Mouse (Mus musculus) kidney, postnatal 0 days (tissue): ENCODE results near the gene Vti1a. TPM values are rescaled to one million over a fixed set of nuclear protein-coding genes. Genes with fewer than 3 reads are reported as not detected.

ENCODE experiments used
- ATAC-seq: fragments of 200-750 bp; cut with Nextera tagmentation; replicated peaks from 2 replicates; pipeline ENCODE4 v1.8.0; 2017; ENCODE audit warnings: low read depth, moderate number of reproducible peaks, moderate TSS enrichment, moderate library complexity; ENCODE audit not compliant: low FRiP score
- DNase-seq: peaks from one replicate; pipeline ENCODE4 v3.0.0-alpha.2; 2016; ENCODE audit warnings: low spot score
- H3K27ac ChIP-seq: fragments of 300-500 bp; sonication (generic); 2 replicates; pipeline ENCODE4 v1.5.1; 2014; ENCODE audit warnings: mild to moderate bottlenecking
- H3K27me3 ChIP-seq: fragments of 300-500 bp; sonication (generic); 2 replicates; pipeline ENCODE4 v1.6.1; 2014; ENCODE audit warnings: low read length, mixed read lengths; ENCODE audit not compliant: insufficient read depth
- H3K36me3 ChIP-seq: fragments of 300-500 bp; sonication (generic); 2 replicates; pipeline ENCODE4 v1.6.1; 2014; ENCODE audit warnings: low read length, mixed read lengths; ENCODE audit not compliant: insufficient read depth
- H3K4me1 ChIP-seq: fragments of 300-500 bp; sonication (generic); replicated peaks from 2 replicates; pipeline ENCODE4 v1.6.1; 2014; ENCODE audit warnings: antibody characterized with exemption, low read length, mixed read lengths; ENCODE audit not compliant: insufficient read depth
- H3K4me2 ChIP-seq: fragments of 300-500 bp; sonication (generic); 2 replicates; pipeline ENCODE4 v1.6.1; 2014; ENCODE audit warnings: mild to moderate bottlenecking, low read length, moderate library complexity, mixed read lengths
- H3K4me3 ChIP-seq: fragments of 300-500 bp; sonication (generic); replicated peaks from 2 replicates; pipeline ENCODE4 v1.5.1; 2014; ENCODE audit warnings: low read depth, low read length
- H3K9ac ChIP-seq: fragments of 300-500 bp; sonication (generic); 2 replicates; pipeline ENCODE4 v1.6.1; 2014; ENCODE audit warnings: low read depth, low read length
- H3K9me3 ChIP-seq: fragments of 300-500 bp; sonication (generic); replicated peaks from 2 replicates; pipeline ENCODE4 v1.6.1; 2016; ENCODE audit warnings: low read length, inconsistent platforms, mixed read lengths
- CTCF ChIP-seq: IDR thresholded peaks from 2 replicates; pipeline ENCODE4 v1.5.1; 2016; ENCODE audit warnings: antibody characterized with exemption, low read depth, mild to moderate bottlenecking, moderate library complexity
- WGBS: fragments of 180-500 bp; shearing (Covaris S2); extraction: QIAGEN DNeasy Blood & Tissue Kit; methylation state at CpG from one replicate; pipeline ENCODE4 v1.1.7; 2014; 5-methylcytosine and 5-hydroxymethylcytosine counted together
- polyA plus RNA-seq: library from polyadenylated mRNA; unstranded; fragments of >200 nt; fragmentation: Nextera tagmentation; extraction: Ambion mirVana; gene quantifications from 2 replicates; pipeline ENCODE4 v1.2.1, GENCODE M21; 2015

Gene Vti1a
- polyA plus RNA-seq, 1 experiment from 2014 or later, result 22.4 TPM

DNA sequence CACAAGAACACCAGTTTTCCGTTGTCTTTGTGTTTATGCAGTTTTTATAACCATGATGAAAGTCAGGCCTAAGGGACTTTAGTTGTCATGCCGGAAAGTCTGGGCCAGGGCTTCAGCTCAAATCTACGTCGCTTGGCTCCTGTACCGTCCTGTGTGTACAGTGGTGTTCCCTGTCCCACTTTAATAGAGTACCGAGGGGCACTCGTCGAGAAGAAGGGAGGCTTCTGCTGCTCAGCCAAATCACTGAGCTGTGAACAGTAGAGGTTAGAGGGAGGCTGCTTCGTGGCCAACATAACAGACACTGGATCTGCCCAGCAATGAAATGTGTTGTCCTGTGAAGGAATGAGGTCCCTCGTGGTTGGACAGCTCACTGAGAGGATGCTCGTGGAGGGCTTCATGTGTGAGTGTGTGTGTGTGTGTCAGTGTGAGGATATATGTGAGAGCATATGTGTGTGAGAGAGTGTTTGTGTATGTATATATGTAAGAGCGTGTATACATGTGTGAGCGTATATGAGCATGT lies 230.0 kb downstream of the Vti1a start:
- H3K4me3 ChIP-seq, result no peak overlapping the region
- no peak overlapping the region for H3K9ac ChIP-seq
- H3K27ac ChIP-seq, result no peak overlapping the region
- H3K4me2 ChIP-seq, result no peak overlapping the region
- ATAC-seq (peak; percentile 59; the same call in 1 of the 2 replicates), DNase-seq (peak; percentile 46)
- H3K9me3 ChIP-seq, result no peaks in the 10 kb centered on the region
- TF ChIP-seq CTCF, result no peak
- H3K36me3 ChIP-seq, result no peaks in the 10 kb centered on the region
- 0 out of 2 replicates have a peak, but pooled peaks cover 3% of the 10 kb centered on the region for H3K4me1 ChIP-seq
- no peaks in the 10 kb centered on the region for H3K27me3 ChIP-seq
- 57% methylated on average over 13 of the region's 13 CpGs for WGBS

DNA sequence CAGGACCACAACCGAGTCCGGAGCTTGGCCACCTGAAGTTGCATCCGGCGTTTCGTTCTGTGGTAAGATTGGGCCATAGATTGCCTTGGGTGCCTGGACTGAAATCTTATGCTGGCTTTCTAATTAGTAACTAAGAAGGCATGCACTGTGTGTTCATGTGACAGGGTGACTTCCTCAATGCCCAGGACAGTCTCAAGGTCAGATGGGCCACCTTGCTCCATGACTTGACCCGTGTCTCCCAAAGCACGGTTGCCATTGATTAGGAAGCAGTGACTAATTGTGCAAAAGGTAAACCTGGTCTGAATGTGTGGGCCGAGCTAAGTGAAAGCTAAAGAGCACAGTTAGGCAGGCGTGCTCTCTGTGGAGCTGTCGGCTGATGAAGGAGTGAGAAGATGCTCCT lies 232.1 kb downstream of the Vti1a start:
- DNase-seq (no peak), ATAC-seq (no peak)
- Histone ChIP-seq H3K36me3 (no peaks in the 10 kb centered on the region), H3K4me2 (no peak overlapping the region), H3K9me3 (no peaks in the 10 kb centered on the region), H3K27ac (no peak overlapping the region), H3K27me3 (no peaks in the 10 kb centered on the region), H3K4me3 (no peak overlapping the region), H3K9ac (no peak overlapping the region), H3K4me1 (0 out of 2 replicates have a peak, but pooled peaks cover 3% of the 10 kb centered on the region)
- no peak for TF ChIP-seq CTCF
- 85% methylated on average over 10 of the region's 10 CpGs for WGBS

DNA sequence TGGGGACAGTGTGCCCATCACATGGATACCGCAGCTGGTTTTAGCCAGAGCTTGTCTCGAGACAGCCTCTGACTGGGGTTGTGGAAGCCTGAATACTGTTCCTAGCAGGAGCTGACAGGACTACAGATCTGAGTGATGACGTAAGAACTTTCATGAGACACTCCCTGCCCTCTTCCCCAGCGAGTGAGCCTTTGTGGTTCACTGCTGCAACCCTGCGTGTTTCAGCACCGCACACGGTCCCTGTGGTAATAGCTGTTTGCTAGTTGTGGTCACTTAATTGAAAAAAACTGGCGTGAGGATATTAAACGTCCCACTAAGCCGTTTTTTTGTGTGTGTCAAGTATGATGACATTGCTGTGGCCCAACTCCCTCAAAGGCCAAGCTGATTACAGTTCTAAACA lies 232.6 kb downstream of the Vti1a start:
- H3K4me2 ChIP-seq, result no peak overlapping the region
- no peaks in the 10 kb centered on the region for H3K9me3 ChIP-seq
- no peak overlapping the region for H3K27ac ChIP-seq
- DNase-seq (no peak), ATAC-seq (no peak)
- H3K4me1 ChIP-seq, result 0 out of 2 replicates have a peak, but pooled peaks cover 3% of the 10 kb centered on the region
- 64% methylated on average over 10 of the region's 10 CpGs for WGBS
- no peak for TF ChIP-seq CTCF
- H3K36me3 ChIP-seq, result no peaks in the 10 kb centered on the region
- no peak overlapping the region for H3K9ac ChIP-seq
- no peaks in the 10 kb centered on the region for H3K27me3 ChIP-seq
- H3K4me3 ChIP-seq, result no peak overlapping the region

DNA sequence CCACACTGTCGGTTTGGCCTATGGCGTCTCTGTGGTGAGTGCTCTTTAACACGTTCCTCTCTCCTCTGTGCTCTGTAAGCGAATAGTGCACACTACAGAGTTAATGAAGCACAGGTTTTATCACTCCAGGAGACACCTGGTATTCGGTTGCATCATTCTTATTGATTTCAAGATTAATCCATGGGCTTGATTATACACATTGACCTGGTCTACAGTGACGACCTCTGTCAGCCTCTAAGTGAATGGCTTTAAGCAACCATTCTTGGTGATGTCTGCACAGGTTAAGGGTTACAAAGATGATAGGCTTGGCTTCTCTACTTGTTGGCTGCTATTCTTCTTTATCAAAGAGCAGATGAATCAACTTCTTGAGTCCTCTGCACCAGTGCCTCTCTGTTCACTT lies 234.1 kb downstream of the Vti1a start:
- Histone ChIP-seq H3K36me3 (no peaks in the 10 kb centered on the region), H3K9me3 (no peaks in the 10 kb centered on the region), H3K4me3 (no peak overlapping the region), H3K4me2 (no peak overlapping the region), H3K4me1 (0 out of 2 replicates have a peak, but pooled peaks cover 3% of the 10 kb centered on the region), H3K9ac (no peak overlapping the region), H3K27me3 (no peaks in the 10 kb centered on the region), H3K27ac (no peak overlapping the region)
- DNase-seq, result no peak
- WGBS, result 93% methylated on average over 6 of the region's 6 CpGs
- TF ChIP-seq CTCF, result no peak
- no peak for ATAC-seq

DNA sequence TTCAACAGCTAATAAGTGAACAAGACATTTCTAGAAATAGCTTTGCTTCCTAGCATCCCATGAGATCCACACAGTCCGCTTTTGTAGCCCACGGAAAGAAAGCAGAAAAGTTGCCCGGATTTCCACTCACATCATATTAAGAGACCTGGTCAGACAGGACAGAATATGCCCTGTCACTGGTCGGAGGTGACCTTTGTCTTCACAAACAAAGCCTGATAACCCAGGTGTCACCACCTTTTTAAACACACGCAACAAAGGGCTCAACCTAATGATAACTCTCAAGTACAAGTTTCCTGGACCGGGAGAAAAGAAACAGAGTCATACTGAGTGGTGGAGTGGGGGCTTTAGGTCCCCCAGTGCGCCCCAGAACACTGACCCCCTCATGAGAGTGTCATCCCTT lies 236.2 kb downstream of the Vti1a start:
- H3K27ac ChIP-seq, result no peak overlapping the region
- H3K36me3 ChIP-seq, result no peaks in the 10 kb centered on the region
- H3K27me3 ChIP-seq, result no peaks in the 10 kb centered on the region
- no peak for ATAC-seq
- H3K4me3 ChIP-seq, result no peak overlapping the region
- 71% methylated on average over 7 of the region's 7 CpGs for WGBS
- no peak overlapping the region for H3K9ac ChIP-seq
- no peak overlapping the region for H3K4me2 ChIP-seq
- DNase-seq, result no peak
- peaks cover 7% of the 10 kb centered on the region; the same call in 1 of the 2 replicates for H3K4me1 ChIP-seq
- no peak for TF ChIP-seq CTCF
- no peaks in the 10 kb centered on the region for H3K9me3 ChIP-seq

DNA sequence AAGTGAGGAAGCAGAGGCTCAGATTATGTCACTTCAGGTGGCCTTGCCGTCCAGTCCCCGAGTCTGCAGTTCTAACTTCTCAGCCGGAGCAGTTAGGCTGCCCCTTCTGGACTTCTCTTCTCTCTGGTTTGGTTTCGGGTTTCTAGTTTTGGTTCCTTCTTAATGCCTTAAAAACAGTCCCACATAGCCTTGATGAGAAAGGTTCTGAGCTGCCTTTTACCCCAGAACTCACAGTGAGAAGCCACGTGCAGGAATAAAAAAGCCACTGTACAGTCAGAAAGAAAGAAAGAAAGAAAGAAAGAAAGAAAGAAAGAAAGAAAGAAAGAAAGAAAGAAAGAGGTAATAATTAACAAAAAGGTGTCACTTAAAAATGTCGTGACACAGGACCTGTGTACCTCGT lies 236.8 kb downstream of the Vti1a start:
- Histone ChIP-seq H3K9me3 (no peaks in the 10 kb centered on the region), H3K4me1 (peaks cover 7% of the 10 kb centered on the region; the same call in 1 of the 2 replicates), H3K4me3 (no peak overlapping the region), H3K4me2 (no peak overlapping the region), H3K9ac (no peak overlapping the region), H3K27me3 (no peaks in the 10 kb centered on the region), H3K36me3 (no peaks in the 10 kb centered on the region), H3K27ac (no peak overlapping the region)
- TF ChIP-seq CTCF, result no peak
- WGBS, result 70% methylated on average over 7 of the region's 7 CpGs
- ATAC-seq, result no peak
- no peak for DNase-seq

DNA sequence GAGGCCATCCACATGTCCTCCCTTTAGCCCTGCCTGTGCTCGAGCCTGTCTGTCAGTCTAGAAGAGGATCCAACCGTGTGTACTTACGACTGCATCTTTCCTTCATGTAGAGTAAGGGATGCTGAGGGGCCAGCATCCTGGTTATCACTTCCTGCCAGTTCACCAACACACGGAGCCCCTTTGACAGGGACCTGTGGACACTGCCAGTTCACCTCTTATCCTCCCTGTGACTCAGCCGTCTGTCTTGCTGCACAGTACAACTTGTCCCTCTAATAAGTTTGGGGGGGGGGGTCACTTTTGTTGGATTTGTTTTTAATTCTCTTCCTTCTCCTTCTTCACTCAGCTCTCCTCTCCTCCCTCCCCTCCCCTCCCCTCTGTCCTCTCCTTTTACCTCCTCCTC lies 238.2 kb downstream of the Vti1a start:
- Histone ChIP-seq H3K36me3 (no peaks in the 10 kb centered on the region), H3K4me3 (no peak overlapping the region), H3K27ac (no peak overlapping the region), H3K27me3 (no peaks in the 10 kb centered on the region), H3K9ac (no peak overlapping the region), H3K4me2 (no peak overlapping the region), H3K4me1 (peaks cover 7% of the 10 kb centered on the region; the same call in 1 of the 2 replicates), H3K9me3 (no peaks in the 10 kb centered on the region)
- ATAC-seq (no peak), DNase-seq (no peak)
- 68% methylated on average over 5 of the region's 5 CpGs for WGBS
- TF ChIP-seq CTCF, result no peak
